Mouse (Mus musculus) intestine, postnatal 0 days (tissue): ENCODE results near the gene Chst15. TPM values are rescaled to one million over a fixed set of nuclear protein-coding genes. Genes with fewer than 3 reads are reported as not detected.

Experiments
- ATAC-seq: fragments of 200-750 bp; cut with Nextera tagmentation; 2 replicates; pipeline ENCODE4 v1.8.0; 2017; ENCODE audit warnings: mild to moderate bottlenecking, moderate TSS enrichment, moderate library complexity
- H3K27ac ChIP-seq: fragments of 300-500 bp; sonication (generic); 2 replicates; pipeline ENCODE4 v1.5.1; 2014; ENCODE audit warnings: mild to moderate bottlenecking, low read depth, low read length, moderate library complexity
- H3K27me3 ChIP-seq: fragments of 300-500 bp; sonication (generic); replicated peaks from 2 replicates; pipeline ENCODE4 v1.6.1; 2014; ENCODE audit warnings: low read length, mixed read lengths; ENCODE audit not compliant: control insufficient read depth, insufficient read depth
- H3K36me3 ChIP-seq: fragments of 300-500 bp; sonication (generic); 2 replicates; pipeline ENCODE4 v1.6.1; 2014; ENCODE audit warnings: mild to moderate bottlenecking, moderate library complexity; ENCODE audit not compliant: control insufficient read depth, insufficient read depth
- H3K4me1 ChIP-seq: fragments of 300-500 bp; sonication (generic); replicated peaks from 2 replicates; pipeline ENCODE4 v1.6.1; 2014; ENCODE audit warnings: antibody characterized with exemption, low read length, mixed read lengths; ENCODE audit not compliant: control insufficient read depth, insufficient read depth
- H3K4me2 ChIP-seq: fragments of 300-500 bp; sonication (generic); replicated peaks from 2 replicates; pipeline ENCODE4 v1.6.1; 2014; ENCODE audit warnings: low read depth, mild to moderate bottlenecking, moderate library complexity
- H3K4me3 ChIP-seq: fragments of 300-500 bp; sonication (generic); 2 replicates; pipeline ENCODE4 v1.5.1; 2014; ENCODE audit warnings: low read depth, low read length
- H3K9ac ChIP-seq: fragments of 300-500 bp; sonication (generic); 2 replicates; pipeline ENCODE4 v1.6.1; 2014; ENCODE audit warnings: mild to moderate bottlenecking, low read depth, low read length
- H3K9me3 ChIP-seq: fragments of 300-500 bp; sonication (generic); 2 replicates; pipeline ENCODE4 v1.6.1; 2016; ENCODE audit warnings: mixed run types; ENCODE audit not compliant: control insufficient read depth
- CTCF ChIP-seq: sonication (generic); IDR thresholded peaks from 2 replicates; pipeline ENCODE4 v1.5.1; 2016; ENCODE audit warnings: low read depth, mild to moderate bottlenecking, control low read depth, antibody characterized with exemption, moderate library complexity
- WGBS: fragments of 180-500 bp; shearing (Covaris S2); extraction: QIAGEN DNeasy Blood & Tissue Kit; methylation state at CpG from one replicate; pipeline ENCODE4 v1.1.7; 2014; 5-methylcytosine and 5-hydroxymethylcytosine counted together
- polyA plus RNA-seq: library from polyadenylated mRNA; unstranded; fragments of >200 nt; fragmentation: Nextera tagmentation; extraction: Ambion mirVana; gene quantifications from 2 replicates; pipeline ENCODE4 v1.2.1, GENCODE M21; 2015

Chst15 gene
- polyA plus RNA-seq, 1 experiment from 2014 or later, result 7.9 TPM

- TF ChIP-seq CTCF, result no peak
- Histone ChIP-seq H3K36me3 (no peaks in the 10 kb centered on the region), H3K9ac (no peak overlapping the region), H3K27me3 (no peaks in the 10 kb centered on the region), H3K27ac (no peak overlapping the region), H3K4me1 (no peaks in the 10 kb centered on the region), H3K9me3 (no peaks in the 10 kb centered on the region), H3K4me3 (no peak overlapping the region), H3K4me2 (no peak overlapping the region)
- ATAC-seq, result no peak
- WGBS, result 25% methylated on average over 1 of the region's 1 CpGs
Observed at GRCm38 (mm10) chr7:132204073-132204612, 112.9 kb downstream of the Chst15 start.

GRCm38 (mm10) chr7:132199686-132200085, 117.3 kb downstream of the Chst15 start:
- no peak for ATAC-seq
- Histone ChIP-seq H3K4me3 (no peak overlapping the region), H3K4me2 (no peak overlapping the region), H3K27ac (no peak overlapping the region), H3K9ac (no peak overlapping the region), H3K9me3 (no peaks in the 10 kb centered on the region), H3K4me1 (no peaks in the 10 kb centered on the region), H3K36me3 (no peaks in the 10 kb centered on the region), H3K27me3 (no peaks in the 10 kb centered on the region)
- WGBS, result 53% methylated on average over 6 of the region's 6 CpGs
- TF ChIP-seq CTCF, result no peak

DNA sequence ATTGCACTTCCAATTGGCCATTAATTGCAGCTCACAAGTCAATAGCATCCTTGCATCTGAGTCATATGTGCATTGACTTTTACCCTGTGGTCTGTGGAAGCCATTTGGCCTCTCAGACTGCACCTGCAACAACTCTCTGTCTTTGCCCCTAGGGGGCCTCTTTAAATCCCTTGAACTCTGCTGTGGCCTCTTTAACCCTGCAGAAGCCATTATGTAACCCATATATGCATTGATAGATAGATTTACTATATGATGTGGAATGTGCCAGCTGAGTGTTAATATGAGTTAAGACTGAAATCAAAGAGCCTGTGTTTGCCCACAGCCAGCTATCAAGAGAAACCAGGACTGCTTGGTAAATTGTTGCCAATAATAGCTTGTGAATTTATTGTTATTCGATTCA, 118.2 kb downstream of the Chst15 start:
- no peak overlapping the region for H3K27ac ChIP-seq
- no peak for TF ChIP-seq CTCF
- no peaks in the 10 kb centered on the region for H3K27me3 ChIP-seq
- no peaks in the 10 kb centered on the region for H3K36me3 ChIP-seq
- no peaks in the 10 kb centered on the region for H3K9me3 ChIP-seq
- no peaks in the 10 kb centered on the region for H3K4me1 ChIP-seq
- 94% methylated on average over 1 of the region's 1 CpGs for WGBS
- no peak for ATAC-seq
- H3K9ac ChIP-seq, result no peak overlapping the region
- no peak overlapping the region for H3K4me2 ChIP-seq
- H3K4me3 ChIP-seq, result no peak overlapping the region

DNA sequence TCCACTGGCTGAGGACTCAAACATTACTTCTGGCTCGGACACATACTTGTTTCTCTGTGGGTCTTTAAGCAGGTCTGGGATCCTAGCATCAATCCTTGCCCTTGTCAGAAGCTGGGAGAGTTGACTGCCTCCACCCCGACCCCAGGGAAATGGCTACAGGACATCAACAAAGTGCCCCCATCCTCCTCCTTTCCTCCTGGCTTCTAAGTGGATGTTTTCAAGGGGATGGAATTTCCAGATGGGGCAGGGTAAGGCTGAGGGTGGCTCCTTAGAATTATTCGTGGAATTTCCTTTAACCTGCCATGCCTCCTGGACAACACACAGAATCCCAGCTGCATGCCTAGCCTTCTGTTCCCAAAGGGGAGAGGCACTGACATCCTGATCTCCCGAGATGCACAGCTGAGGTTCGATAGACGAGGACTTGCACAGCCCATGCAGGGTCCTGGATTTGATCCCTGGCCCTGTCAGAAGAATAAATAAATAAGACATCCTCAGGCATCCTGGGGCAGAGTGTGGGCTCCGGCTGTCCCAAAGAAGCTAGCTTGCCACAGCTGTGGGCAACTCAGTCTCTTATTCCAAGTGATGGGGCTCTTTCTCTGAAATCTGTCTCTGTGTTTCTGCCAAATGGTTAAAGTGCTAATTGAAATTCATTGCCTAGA, 119.1 kb downstream of the Chst15 start:
- H3K9ac ChIP-seq, result no peak overlapping the region
- H3K27ac ChIP-seq, result no peak overlapping the region
- TF ChIP-seq CTCF, result no peak
- no peaks in the 10 kb centered on the region for H3K27me3 ChIP-seq
- H3K4me2 ChIP-seq, result no peak overlapping the region
- no peak overlapping the region for H3K4me3 ChIP-seq
- no peak for ATAC-seq
- no peaks in the 10 kb centered on the region for H3K9me3 ChIP-seq
- no peaks in the 10 kb centered on the region for H3K36me3 ChIP-seq
- 42% methylated on average over 7 of the region's 7 CpGs for WGBS
- no peaks in the 10 kb centered on the region for H3K4me1 ChIP-seq

DNA sequence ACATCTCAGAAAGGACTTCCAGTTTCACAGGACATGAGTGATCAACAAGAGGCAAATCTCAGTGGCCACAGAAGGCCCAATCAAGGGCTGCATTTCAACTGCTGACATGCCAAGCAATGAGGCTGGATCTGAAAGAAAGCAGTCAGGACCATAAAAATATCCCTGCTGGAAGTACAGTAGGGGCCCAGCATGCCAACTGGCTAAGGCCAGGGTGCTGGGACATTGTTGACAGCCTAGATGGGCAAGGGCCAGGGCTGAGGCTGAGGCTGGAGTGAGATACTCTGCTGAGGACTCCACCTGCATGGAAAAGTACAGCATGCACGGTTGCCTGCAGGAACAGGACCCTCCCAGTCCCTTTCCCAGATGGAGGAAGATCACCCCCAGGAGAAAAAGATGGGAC, 120.4 kb downstream of the Chst15 start:
- H3K27ac ChIP-seq, result no peak overlapping the region
- H3K9ac ChIP-seq, result no peak overlapping the region
- H3K27me3 ChIP-seq, result no peaks in the 10 kb centered on the region
- no peaks in the 10 kb centered on the region for H3K9me3 ChIP-seq
- WGBS, result 88% methylated on average over 1 of the region's 1 CpGs
- no peak overlapping the region for H3K4me2 ChIP-seq
- H3K36me3 ChIP-seq, result no peaks in the 10 kb centered on the region
- TF ChIP-seq CTCF, result no peak
- H3K4me3 ChIP-seq, result no peak overlapping the region
- no peak for ATAC-seq
- H3K4me1 ChIP-seq, result no peaks in the 10 kb centered on the region

GRCm38 (mm10) chr7:132193606-132194005, 123.4 kb downstream of the Chst15 start:
- no peak for TF ChIP-seq CTCF
- Histone ChIP-seq H3K36me3 (no peaks in the 10 kb centered on the region), H3K27ac (no peak overlapping the region), H3K27me3 (no peaks in the 10 kb centered on the region), H3K9me3 (no peaks in the 10 kb centered on the region), H3K4me2 (no peak overlapping the region), H3K4me1 (no peaks in the 10 kb centered on the region), H3K9ac (no peak overlapping the region), H3K4me3 (no peak overlapping the region)
- 94% methylated on average over 2 of the region's 2 CpGs for WGBS
- ATAC-seq, result no peak
